Mouse (Mus musculus): ENCODE data around the gene Rraga.
"Not testable (repeated sequence)": the region's sequence is repeated elsewhere in the genome, so short reads cannot be mapped to it uniquely, and the experiment has no call there.

Rraga gene

DNA sequence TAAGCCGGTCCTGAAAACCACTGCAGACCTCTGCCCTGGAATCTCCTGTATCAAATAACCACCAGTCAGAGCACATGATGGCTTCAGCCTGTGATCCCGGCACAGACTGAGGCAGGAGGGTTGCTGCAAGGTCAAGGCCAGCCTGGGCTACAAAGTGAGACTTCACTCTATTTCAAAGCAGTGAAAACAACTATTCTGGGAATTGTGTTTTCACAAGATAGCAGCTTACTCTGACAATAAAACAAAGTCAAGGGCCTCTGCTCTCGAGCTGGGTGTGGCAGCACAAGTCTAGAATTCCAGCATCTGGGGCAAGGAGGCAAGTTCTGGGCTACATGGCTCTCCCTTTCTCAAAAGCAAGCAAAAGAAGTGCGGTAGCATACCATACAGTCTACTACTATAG, 16.5 kb upstream of the Rraga start:
- Histone ChIP-seq H3K36me3 (ENCODE audit: control insufficient read depth, insufficient read depth, low read length, poor library complexity, severe bottlenecking) (no peaks in the 10 kb centered on the region), H3K27me3 (ENCODE audit: control insufficient read depth, insufficient read depth, low read length, poor library complexity, severe bottlenecking) (no peaks in the 10 kb centered on the region)
- no peak for DNase-seq (ENCODE audit: low read depth, low spot score)

DNA sequence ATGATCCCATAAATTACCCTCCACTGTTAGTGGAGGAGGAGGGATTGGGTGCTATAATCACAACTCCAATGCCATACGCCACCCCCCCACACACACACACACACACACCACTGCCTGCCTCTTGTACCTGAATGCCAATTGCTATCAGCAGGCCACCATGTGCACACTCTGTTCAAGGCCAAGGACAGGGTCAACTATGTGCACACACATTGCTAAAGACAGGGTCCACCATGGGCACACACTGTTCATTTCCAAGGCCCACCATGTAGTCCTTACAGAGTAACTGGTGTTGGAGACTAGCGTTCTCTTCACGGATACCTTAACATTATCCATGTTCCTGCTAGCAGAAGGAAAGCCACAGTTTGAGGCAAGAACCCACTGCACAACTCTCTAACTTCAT, 14.4 kb upstream of the Rraga start:
- no peaks in the 10 kb centered on the region for H3K27me3 ChIP-seq (ENCODE audit: control insufficient read depth, insufficient read depth, low read length, poor library complexity, severe bottlenecking)
- no peaks in the 10 kb centered on the region for H3K36me3 ChIP-seq (ENCODE audit: control insufficient read depth, insufficient read depth, low read length, poor library complexity, severe bottlenecking)
- DNase-seq (ENCODE audit: low read depth, low spot score) = no peak

DNA sequence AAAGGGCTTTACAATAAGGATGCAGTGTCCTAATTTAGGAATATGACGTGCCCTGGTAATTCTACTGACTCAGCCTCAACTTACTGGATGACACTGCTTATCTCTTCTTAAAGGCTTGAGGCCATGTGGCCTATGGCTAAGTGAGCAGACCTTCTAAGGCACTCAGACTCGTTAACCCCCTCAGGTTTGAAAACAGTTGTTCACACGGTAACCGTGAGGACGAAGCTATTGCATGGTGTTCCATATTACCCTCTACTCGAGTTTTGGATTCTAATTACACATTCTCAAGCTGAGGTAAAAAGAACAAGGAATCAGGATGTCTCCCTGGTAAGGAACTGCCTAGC, 557 bp upstream of the Rraga start:
- no peaks in the 10 kb centered on the region for H3K27me3 ChIP-seq (ENCODE audit: control insufficient read depth, insufficient read depth, low read length, poor library complexity, severe bottlenecking)
- H3K36me3 ChIP-seq (ENCODE audit: control insufficient read depth, insufficient read depth, low read length, poor library complexity, severe bottlenecking) = no peaks in the 10 kb centered on the region
- no peak for DNase-seq (ENCODE audit: low read depth, low spot score)

DNA sequence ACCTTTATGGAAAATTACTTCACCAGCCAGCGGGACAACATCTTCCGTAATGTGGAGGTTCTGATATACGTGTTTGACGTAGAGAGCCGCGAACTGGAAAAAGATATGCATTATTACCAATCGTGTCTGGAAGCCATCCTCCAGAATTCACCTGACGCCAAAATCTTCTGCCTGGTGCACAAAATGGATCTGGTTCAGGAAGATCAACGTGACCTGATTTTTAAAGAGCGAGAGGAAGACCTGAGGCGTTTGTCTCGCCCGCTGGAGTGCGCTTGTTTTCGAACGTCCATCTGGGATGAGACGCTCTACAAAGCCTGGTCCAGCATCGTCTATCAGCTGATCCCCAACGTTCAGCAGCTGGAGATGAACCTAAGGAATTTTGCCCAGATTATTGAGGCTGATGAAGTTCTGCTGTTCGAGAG, 663 bp downstream of the Rraga start:
- no peaks in the 10 kb centered on the region for H3K27me3 ChIP-seq (ENCODE audit: control insufficient read depth, insufficient read depth, low read length, poor library complexity, severe bottlenecking)
- H3K36me3 ChIP-seq (ENCODE audit: control insufficient read depth, insufficient read depth, low read length, poor library complexity, severe bottlenecking) = no peaks in the 10 kb centered on the region
- no peak for DNase-seq (ENCODE audit: low read depth, low spot score)

DNA sequence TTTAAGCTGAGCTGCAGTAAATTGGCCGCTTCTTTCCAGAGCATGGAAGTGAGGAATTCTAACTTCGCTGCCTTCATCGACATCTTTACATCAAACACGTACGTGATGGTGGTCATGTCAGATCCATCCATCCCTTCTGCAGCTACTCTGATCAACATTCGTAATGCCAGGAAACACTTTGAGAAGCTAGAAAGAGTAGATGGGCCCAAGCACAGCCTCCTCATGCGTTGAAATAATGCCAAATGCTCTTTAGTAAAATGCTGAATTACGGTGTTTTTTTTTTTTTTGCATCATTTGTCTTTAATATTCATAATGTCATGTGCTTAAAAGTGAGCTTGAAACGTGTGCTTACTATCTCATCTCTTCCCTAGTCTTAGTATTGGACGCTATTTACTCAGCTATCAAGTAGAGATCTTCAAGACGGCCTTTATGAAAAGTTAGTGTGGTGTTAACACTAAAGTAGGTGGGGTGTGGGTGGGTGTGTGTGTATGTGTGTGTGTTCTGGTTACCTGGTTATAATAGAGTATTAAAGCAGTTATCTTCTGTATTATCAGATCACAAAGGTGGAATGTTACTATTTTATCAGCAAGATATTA, 1.3 kb downstream of the Rraga start:
- Histone ChIP-seq H3K27me3 (ENCODE audit: control insufficient read depth, insufficient read depth, low read length, poor library complexity, severe bottlenecking) (no peaks in the 10 kb centered on the region), H3K36me3 (ENCODE audit: control insufficient read depth, insufficient read depth, low read length, poor library complexity, severe bottlenecking) (no peaks in the 10 kb centered on the region)
- DNase-seq (ENCODE audit: low read depth, low spot score) = no peak

DNA sequence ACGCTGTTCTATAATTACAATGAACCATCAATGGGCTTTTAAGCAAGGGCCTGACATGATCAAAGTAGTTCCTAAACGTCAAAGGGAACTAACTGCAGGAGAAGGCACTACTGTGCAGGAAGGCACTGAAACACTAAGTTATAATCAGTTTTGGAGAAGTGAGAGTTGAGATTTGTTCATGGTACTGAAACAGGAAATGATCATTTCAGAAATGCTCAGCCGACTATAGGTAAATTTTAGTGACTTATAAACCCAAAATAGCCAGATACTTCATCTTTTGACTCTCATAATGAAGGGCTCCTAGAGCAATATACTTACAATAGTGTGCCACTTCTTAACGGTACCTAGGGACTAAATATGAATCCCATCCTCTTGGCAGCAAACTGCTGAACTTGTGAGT, 4.6 kb downstream of the Rraga start:
- Histone ChIP-seq H3K36me3 (ENCODE audit: control insufficient read depth, insufficient read depth, low read length, poor library complexity, severe bottlenecking) (peaks cover 4% of the 10 kb centered on the region; the same call in 1 of the 2 replicates), H3K27me3 (ENCODE audit: control insufficient read depth, insufficient read depth, low read length, poor library complexity, severe bottlenecking) (no peaks in the 10 kb centered on the region)
- peak; percentile 88 for DNase-seq (ENCODE audit: low read depth, low spot score)

DNA sequence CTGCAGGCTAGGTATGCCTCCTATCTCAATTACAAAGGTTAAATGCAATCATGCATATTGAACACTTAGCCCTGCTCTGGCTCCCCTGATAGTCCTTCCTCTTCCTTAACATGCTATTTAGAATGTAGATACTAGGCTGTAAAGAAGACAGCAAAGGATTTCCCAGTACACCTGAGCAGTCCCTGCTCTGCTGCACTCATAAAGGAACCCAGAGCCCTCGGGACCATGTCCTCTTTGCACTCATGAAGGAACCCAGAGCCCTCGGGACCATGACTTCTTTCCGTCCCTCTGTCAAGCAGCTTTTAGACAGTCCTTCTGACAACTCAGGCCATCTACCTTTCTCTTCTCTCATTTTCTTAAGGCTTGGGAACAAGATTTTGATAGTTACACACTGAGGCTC, 5.1 kb downstream of the Rraga start:
- Histone ChIP-seq H3K36me3 (ENCODE audit: control insufficient read depth, insufficient read depth, low read length, poor library complexity, severe bottlenecking) (peaks cover 6% of the 10 kb centered on the region), H3K27me3 (ENCODE audit: control insufficient read depth, insufficient read depth, low read length, poor library complexity, severe bottlenecking) (no peaks in the 10 kb centered on the region)
- DNase-seq (ENCODE audit: low read depth, low spot score) = peak; percentile 71

DNA sequence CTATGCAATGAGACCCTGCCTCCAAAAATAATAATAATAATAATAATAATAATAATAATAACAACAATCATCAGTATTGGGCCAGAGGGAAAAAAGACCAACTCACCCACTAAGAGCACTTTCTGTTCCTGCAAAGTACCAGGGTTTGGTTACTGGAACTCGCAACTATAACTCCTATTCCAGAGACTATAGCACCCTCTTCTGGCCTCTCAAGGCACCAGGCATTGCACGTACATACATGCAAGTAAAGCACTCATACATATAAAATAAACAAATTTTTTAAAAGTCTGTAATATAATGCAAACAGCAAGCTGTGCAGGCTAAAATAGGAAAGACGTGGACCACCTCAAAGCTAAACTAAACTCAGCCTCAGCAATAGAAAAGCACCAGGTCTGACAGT, 12.8 kb downstream of the Rraga start:
- Histone ChIP-seq H3K27me3 (ENCODE audit: control insufficient read depth, insufficient read depth, low read length, poor library complexity, severe bottlenecking) (no peaks in the 10 kb centered on the region; the same call in 1 of the 2 replicates), H3K36me3 (ENCODE audit: control insufficient read depth, insufficient read depth, low read length, poor library complexity, severe bottlenecking) (peaks cover 8% of the 10 kb centered on the region)
- DNase-seq (ENCODE audit: low read depth, low spot score) = peak; percentile 87

DNA sequence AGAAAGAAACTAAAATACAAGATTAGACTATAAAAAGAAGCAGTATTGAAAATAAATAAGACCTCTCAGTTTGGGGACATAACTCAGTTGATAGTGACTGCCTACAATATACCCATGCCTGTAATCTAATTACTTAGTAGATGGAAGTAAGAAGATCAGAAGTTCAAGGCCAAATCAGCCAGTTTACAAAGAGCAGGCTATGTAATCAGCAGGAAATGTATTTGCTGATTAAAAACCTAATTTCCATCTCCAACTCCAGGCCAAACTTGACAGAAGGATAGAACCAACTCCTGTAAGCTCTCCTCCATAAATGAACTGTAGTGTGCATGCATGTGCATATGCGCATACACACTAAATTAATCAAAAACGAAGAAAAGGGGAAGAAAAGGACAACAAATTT, 15.8 kb downstream of the Rraga start:
- Histone ChIP-seq H3K36me3 (ENCODE audit: control insufficient read depth, insufficient read depth, low read length, poor library complexity, severe bottlenecking) (0 out of 2 replicates have a peak, but pooled peaks cover 2% of the 10 kb centered on the region), H3K27me3 (ENCODE audit: control insufficient read depth, insufficient read depth, low read length, poor library complexity, severe bottlenecking) (no peaks in the 10 kb centered on the region; the same call in 1 of the 2 replicates)
- DNase-seq (ENCODE audit: low read depth, low spot score) = no peak

DNA sequence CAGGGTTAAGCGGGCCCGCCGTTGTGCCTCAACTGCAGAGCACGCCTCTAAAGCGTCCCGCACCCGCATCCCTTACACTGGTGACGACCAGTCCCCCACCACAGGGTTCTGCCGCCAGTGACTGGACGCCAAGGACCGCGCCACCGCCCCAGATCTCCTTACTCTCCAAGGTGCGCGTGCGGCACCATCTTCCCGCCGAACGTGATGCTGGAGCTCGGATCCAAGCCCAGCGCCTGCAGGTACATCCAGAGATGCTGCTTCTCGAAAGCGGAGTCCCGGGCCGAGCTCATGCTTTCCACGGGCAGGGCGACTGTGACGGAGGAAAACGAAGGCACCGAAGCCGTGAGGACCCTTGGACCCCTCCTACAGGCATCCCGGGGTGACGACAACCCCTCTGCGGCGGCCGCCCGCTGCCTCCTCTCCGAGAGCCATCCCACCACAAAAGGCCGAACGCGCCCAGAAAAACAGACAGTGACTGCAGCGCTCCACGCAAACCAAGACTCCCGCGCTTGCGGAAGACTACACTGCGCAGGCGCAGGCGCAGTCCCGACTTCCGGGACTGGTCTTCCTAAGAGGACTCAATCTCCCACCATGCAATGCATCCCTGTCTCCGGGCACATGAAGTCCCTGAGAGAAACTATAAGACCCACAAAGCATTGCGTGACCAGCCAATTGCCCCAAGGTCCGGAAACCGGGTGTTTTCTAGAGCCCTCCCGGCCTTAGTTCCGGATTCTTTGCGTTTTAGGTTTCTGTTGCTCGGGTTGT, 36.2 kb downstream of the Rraga start, which contains the start of gene Haus6:
Gene Haus6, minus strand, starts transcription at position 532 of the 765 bp plus-strand sequence.
- Histone ChIP-seq H3K27me3 (ENCODE audit: control insufficient read depth, insufficient read depth, low read length, poor library complexity, severe bottlenecking) (no peaks in the 10 kb centered on the region), H3K36me3 (ENCODE audit: control insufficient read depth, insufficient read depth, low read length, poor library complexity, severe bottlenecking) (no peaks in the 10 kb centered on the region)
- peak; percentile 98 for DNase-seq (ENCODE audit: low read depth, low spot score)

DNA sequence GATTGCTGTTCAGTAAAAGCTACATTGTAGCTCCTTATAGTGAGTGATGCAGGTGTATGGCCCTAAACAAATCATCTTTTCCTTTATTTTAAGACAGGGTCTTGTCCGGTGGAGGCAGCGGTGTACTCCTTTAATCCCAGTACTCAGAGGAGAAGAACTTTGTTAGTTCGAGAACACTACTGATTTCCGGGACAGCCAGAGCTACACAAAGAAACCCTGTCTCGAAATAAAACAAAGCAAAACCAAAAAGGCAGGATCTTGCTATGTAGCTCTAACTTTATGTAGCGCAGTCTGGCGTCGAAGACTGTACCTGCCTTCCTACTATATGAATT, 36.8 kb downstream of the Rraga start:
- no peaks in the 10 kb centered on the region for H3K36me3 ChIP-seq (ENCODE audit: control insufficient read depth, insufficient read depth, low read length, poor library complexity, severe bottlenecking)
- no peaks in the 10 kb centered on the region for H3K27me3 ChIP-seq (ENCODE audit: control insufficient read depth, insufficient read depth, low read length, poor library complexity, severe bottlenecking)
- DNase-seq (ENCODE audit: low read depth, low spot score) = no peak

DNA sequence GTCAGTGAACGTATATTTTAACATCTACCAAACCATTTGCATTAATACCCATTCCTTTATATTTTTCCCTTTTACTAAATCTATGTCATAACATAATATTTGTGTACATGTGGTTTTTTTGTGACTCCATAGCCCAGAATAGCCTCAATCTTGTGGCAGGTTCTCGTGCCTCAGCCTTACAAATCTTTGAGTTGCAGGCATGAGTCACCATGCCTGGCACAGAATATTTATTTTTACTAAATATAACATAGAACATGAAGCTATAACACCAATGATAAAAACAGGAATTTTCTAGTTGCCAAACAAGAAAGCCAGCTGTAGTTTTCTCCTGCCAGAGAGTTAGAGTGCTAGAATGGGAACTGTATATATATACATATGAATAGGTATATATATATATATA, 45.0 kb downstream of the Rraga start:
- DNase-seq (ENCODE audit: low read depth, low spot score) = no peak
- no peaks in the 10 kb centered on the region for H3K27me3 ChIP-seq (ENCODE audit: control insufficient read depth, insufficient read depth, low read length, poor library complexity, severe bottlenecking)
- H3K36me3 ChIP-seq (ENCODE audit: control insufficient read depth, insufficient read depth, low read length, poor library complexity, severe bottlenecking) = no peaks in the 10 kb centered on the region

DNA sequence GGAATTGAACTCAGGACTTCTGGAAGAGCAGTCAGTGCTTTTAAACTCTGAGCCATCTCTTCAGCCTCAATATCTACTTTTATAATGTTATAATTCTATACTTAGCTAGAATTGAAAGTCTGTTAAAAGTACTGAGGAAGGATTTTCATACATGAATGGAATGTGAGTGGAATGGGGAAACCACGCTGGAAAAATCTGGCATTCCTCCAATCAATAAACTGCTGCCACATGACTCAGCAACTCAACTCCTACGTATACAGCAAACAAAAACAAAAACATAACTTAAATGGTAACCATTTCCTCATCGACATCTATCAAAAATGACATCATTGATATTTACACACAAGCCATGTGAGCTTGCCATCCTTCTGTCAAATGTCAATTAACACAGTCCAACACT, 46.6 kb downstream of the Rraga start:
- DNase-seq (ENCODE audit: low read depth, low spot score) = no peak
- no peaks in the 10 kb centered on the region for H3K27me3 ChIP-seq (ENCODE audit: control insufficient read depth, insufficient read depth, low read length, poor library complexity, severe bottlenecking)

DNA sequence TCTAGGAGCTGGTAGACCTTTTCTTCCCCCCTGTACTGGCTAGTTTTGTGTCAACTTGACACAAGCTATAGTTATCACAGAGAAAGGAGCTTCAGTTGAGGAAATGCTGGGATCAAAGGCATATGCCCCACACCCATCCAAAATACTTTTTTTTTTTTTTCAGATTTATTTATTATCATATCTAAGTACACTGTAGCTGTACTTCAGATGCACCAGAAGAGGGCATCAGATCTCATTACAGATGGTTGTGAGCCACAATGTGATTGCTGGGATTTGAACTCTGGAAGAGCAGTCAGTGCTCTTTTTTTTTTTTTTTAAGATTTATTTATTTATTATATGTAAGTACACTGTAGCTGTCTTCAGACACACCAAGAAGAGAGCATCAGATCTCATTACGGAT, 47.1 kb downstream of the Rraga start:
- not testable (repeated sequence) for H3K27me3 ChIP-seq (ENCODE audit: control insufficient read depth, insufficient read depth, low read length, poor library complexity, severe bottlenecking); DNase-seq (ENCODE audit: low read depth, low spot score); H3K36me3 ChIP-seq (ENCODE audit: control insufficient read depth, insufficient read depth, low read length, poor library complexity, severe bottlenecking)

More for the DNA sequence above, 46.6 kb downstream of the Rraga start:
- no peaks in the 10 kb centered on the region for H3K36me3 ChIP-seq (ENCODE audit: control insufficient read depth, insufficient read depth, low read length, poor library complexity, severe bottlenecking)

DNA sequence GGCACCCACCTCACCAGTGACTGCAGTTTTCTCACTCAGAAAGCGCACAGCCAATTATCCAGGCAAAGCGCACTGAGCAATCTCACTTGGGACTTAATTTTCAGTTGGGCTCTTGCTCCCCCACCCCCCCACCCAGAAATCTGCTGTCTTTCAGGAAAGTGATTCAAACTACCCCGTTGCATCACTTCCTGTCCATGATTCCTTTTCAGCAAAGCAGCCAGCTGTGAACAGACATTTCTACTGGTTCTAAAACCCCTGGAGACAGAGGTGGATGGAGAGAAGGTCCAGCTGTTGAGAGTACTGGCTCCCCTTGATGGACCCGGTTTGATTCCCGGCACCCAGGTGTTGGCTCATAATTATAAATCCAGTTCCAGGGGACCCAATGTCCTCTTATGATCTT, 50.0 kb downstream of the Rraga start:
- H3K36me3 ChIP-seq (ENCODE audit: control insufficient read depth, insufficient read depth, low read length, poor library complexity, severe bottlenecking) = no peaks in the 10 kb centered on the region
- H3K27me3 ChIP-seq (ENCODE audit: control insufficient read depth, insufficient read depth, low read length, poor library complexity, severe bottlenecking) = no peaks in the 10 kb centered on the region
- DNase-seq (ENCODE audit: low read depth, low spot score) = no peak

DNA sequence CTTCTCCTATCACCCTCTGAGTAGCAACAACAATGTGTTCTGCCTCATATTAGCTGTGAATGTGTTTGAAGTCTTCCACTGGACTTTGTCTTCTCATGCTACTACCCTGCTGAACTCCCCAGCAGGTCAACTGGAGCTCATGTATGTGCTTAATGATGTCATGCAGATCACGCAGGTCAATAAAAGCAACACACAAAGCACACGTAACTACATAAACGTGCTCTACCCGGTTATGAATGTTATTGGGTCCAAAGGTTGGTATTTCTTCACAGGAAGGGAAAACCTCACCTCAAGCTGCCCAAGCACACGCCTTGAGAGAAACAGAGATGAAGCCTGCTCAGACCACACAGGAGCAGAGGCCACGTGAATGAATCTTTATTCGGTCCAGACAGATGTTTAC, 51.0 kb downstream of the Rraga start:
- not testable (repeated sequence) for DNase-seq (ENCODE audit: low read depth, low spot score); H3K36me3 ChIP-seq (ENCODE audit: control insufficient read depth, insufficient read depth, low read length, poor library complexity, severe bottlenecking); H3K27me3 ChIP-seq (ENCODE audit: control insufficient read depth, insufficient read depth, low read length, poor library complexity, severe bottlenecking)

Measured in splenic B cell, adult 2 months (primary cell).